Mouse (Mus musculus) midbrain, embryonic 11.5 days (tissue): ENCODE data around the gene Gm9732. TPM values are rescaled to one million over a fixed set of nuclear protein-coding genes. Genes with fewer than 3 reads are reported as not detected.
"Not testable (repeated sequence)": the region's sequence is repeated elsewhere in the genome, so short reads cannot be mapped to it uniquely, and the experiment has no call there.

Experiments used
- ATAC-seq: fragments of 200-750 bp; cut with Nextera tagmentation; 2 replicates; pipeline ENCODE4 v1.8.0; 2017; ENCODE audit warnings: moderate TSS enrichment, moderate library complexity; ENCODE audit not compliant: low FRiP score
- DNase-seq: peaks from one replicate; pipeline ENCODE4 v3.0.0; 2015; ENCODE audit warnings: low spot score; ENCODE audit errors: missing footprints
- H3K27ac ChIP-seq: fragments of 300-500 bp; sonication (generic); 2 replicates; pipeline ENCODE4 v1.5.1; 2014; ENCODE audit warnings: low read depth, low read length
- H3K27me3 ChIP-seq: fragments of 300-500 bp; sonication (generic); 2 replicates; pipeline ENCODE4 v1.6.1; 2014; ENCODE audit warnings: mild to moderate bottlenecking, low read length, moderate library complexity, mixed read lengths; ENCODE audit not compliant: control insufficient read depth, insufficient read depth
- H3K36me3 ChIP-seq: fragments of 300-500 bp; sonication (generic); 2 replicates; pipeline ENCODE4 v1.6.1; 2014; ENCODE audit warnings: mild to moderate bottlenecking, low read length, moderate library complexity, mixed read lengths; ENCODE audit not compliant: control insufficient read depth, insufficient read depth
- H3K4me1 ChIP-seq: fragments of 300-500 bp; sonication (generic); 2 replicates; pipeline ENCODE4 v1.6.1; 2014; ENCODE audit warnings: low read length; ENCODE audit not compliant: control insufficient read depth, insufficient read depth
- H3K4me2 ChIP-seq: fragments of 300-500 bp; sonication (generic); 2 replicates; pipeline ENCODE4 v1.6.1; 2014; ENCODE audit warnings: mild to moderate bottlenecking, moderate library complexity
- H3K4me3 ChIP-seq: fragments of 300-500 bp; sonication (generic); 2 replicates; pipeline ENCODE4 v1.5.1; 2014; ENCODE audit warnings: low read depth, low read length
- H3K9ac ChIP-seq: fragments of 300-500 bp; sonication (generic); 2 replicates; pipeline ENCODE4 v1.6.1; 2014; ENCODE audit warnings: low read length
- H3K9me3 ChIP-seq: fragments of 300-500 bp; sonication (generic); 2 replicates; pipeline ENCODE4 v1.6.1; 2016; ENCODE audit warnings: low read length; ENCODE audit not compliant: control insufficient read depth
- WGBS: fragments of 180-500 bp; shearing (Covaris S2); extraction: QIAGEN DNeasy Blood & Tissue Kit; methylation state at CpG from one replicate; pipeline ENCODE4 v1.1.7; 2014; 5-methylcytosine and 5-hydroxymethylcytosine counted together
- polyA plus RNA-seq: library from polyadenylated mRNA; unstranded; fragments of >200 nt; fragmentation: Nextera tagmentation; extraction: Ambion mirVana; gene quantifications from 2 replicates; pipeline ENCODE4 v1.2.1, GENCODE M21; 2014

The Gm9732 gene
- polyA plus RNA-seq, 1 experiment from 2014 or later = not detected

- WGBS = 79% methylated on average over 3 of the region's 3 CpGs
- H3K4me3 ChIP-seq, H3K4me2 ChIP-seq, H3K27me3 ChIP-seq, H3K27ac ChIP-seq, H3K4me1 ChIP-seq, ATAC-seq, DNase-seq, H3K36me3 ChIP-seq, H3K9ac ChIP-seq, H3K9me3 ChIP-seq: not testable (repeated sequence)
Observed at GRCm38 (mm10) chr14:43269211-43269610, 5.6 kb upstream of the Gm9732 start.

- H3K27me3 ChIP-seq, H3K27ac ChIP-seq, H3K9ac ChIP-seq, H3K4me1 ChIP-seq, H3K4me2 ChIP-seq, H3K9me3 ChIP-seq, H3K4me3 ChIP-seq, ATAC-seq, DNase-seq, H3K36me3 ChIP-seq: not testable (repeated sequence)
- 55% methylated on average over 1 of the region's 1 CpGs for WGBS
Observed at GRCm38 (mm10) chr14:43273161-43273560, 1.7 kb upstream of the Gm9732 start.

- H3K4me3 ChIP-seq, DNase-seq, H3K27me3 ChIP-seq, ATAC-seq, H3K9me3 ChIP-seq, H3K27ac ChIP-seq, H3K4me1 ChIP-seq, H3K4me2 ChIP-seq, H3K9ac ChIP-seq, H3K36me3 ChIP-seq: not testable (repeated sequence)
- WGBS = 82% methylated on average over 1 of the region's 1 CpGs
Observed at GRCm38 (mm10) chr14:43275752-43276151, 916 bp downstream of the Gm9732 start.

GRCm38 (mm10) chr14:43277468-43277867 lies 2.6 kb downstream of the Gm9732 start:
- not testable (repeated sequence) for H3K9me3 ChIP-seq, ATAC-seq, H3K27me3 ChIP-seq, H3K4me1 ChIP-seq, H3K27ac ChIP-seq, H3K4me2 ChIP-seq, H3K9ac ChIP-seq, H3K4me3 ChIP-seq, DNase-seq, H3K36me3 ChIP-seq
- 76% methylated on average over 2 of the region's 2 CpGs for WGBS

GRCm38 (mm10) chr14:43278146-43278545 lies 3.3 kb downstream of the Gm9732 start:
- H3K9me3 ChIP-seq, H3K4me2 ChIP-seq, H3K27ac ChIP-seq, DNase-seq, H3K4me1 ChIP-seq, ATAC-seq, H3K27me3 ChIP-seq, H3K9ac ChIP-seq, H3K36me3 ChIP-seq, H3K4me3 ChIP-seq: not testable (repeated sequence)
- 72% methylated on average over 4 of the region's 4 CpGs for WGBS

- not testable (repeated sequence) for H3K9me3 ChIP-seq, DNase-seq, H3K4me3 ChIP-seq, H3K4me2 ChIP-seq, H3K27ac ChIP-seq, ATAC-seq, H3K9ac ChIP-seq, H3K27me3 ChIP-seq, H3K4me1 ChIP-seq, H3K36me3 ChIP-seq
- 88% methylated on average over 3 of the region's 3 CpGs for WGBS
Observed at GRCm38 (mm10) chr14:43278681-43279080, 3.8 kb downstream of the Gm9732 start.

GRCm38 (mm10) chr14:43293503-43293902 lies 18.7 kb downstream of the Gm9732 start, which contains the start of gene Gm8127:
Gm8127 (minus strand) TSS chr14:43293832.
- WGBS = 78% methylated on average over 3 of the region's 3 CpGs
- not testable (repeated sequence) for H3K27me3 ChIP-seq

GRCm38 (mm10) chr14:43319516-43319915 lies 44.7 kb downstream of the Gm9732 start:
- not testable (repeated sequence) for H3K36me3 ChIP-seq, H3K4me3 ChIP-seq, H3K4me1 ChIP-seq, H3K27ac ChIP-seq, ATAC-seq, H3K4me2 ChIP-seq, H3K27me3 ChIP-seq, H3K9me3 ChIP-seq, H3K9ac ChIP-seq
- DNase-seq = peak; percentile 12

More at GRCm38 (mm10) chr14:43293503-43293902, 18.7 kb downstream of the Gm9732 start, which contains the start of gene Gm8127:
- H3K4me3 ChIP-seq, H3K9ac ChIP-seq, H3K4me2 ChIP-seq, H3K4me1 ChIP-seq, H3K36me3 ChIP-seq, H3K27ac ChIP-seq, H3K9me3 ChIP-seq, DNase-seq, ATAC-seq: not testable (repeated sequence)

GRCm38 (mm10) chr14:43328603-43329002 lies 53.8 kb downstream of the Gm9732 start:
- H3K4me2 ChIP-seq, H3K27ac ChIP-seq, H3K4me1 ChIP-seq, ATAC-seq, DNase-seq, H3K27me3 ChIP-seq, H3K9me3 ChIP-seq, H3K9ac ChIP-seq, H3K4me3 ChIP-seq, H3K36me3 ChIP-seq: not testable (repeated sequence)
- 59% methylated on average over 2 of the region's 2 CpGs for WGBS
